Mouse (Mus musculus) kidney, postnatal 10 days (tissue): ENCODE measurements around the gene Golgb1.
A peak's percentile ranks its signal among the peaks of the same experiment; 100 is the strongest.

Experiments used
- DNase-seq: peaks from one replicate; pipeline ENCODE4 v3.0.0; 2021; ENCODE audit warnings: mixed read lengths

Gene Golgb1

GRCm38 (mm10) chr16:36921067-36921613 is 46.2 kb downstream of the Golgb1 start:
- no peak for DNase-seq

GRCm38 (mm10) chr16:36921980-36922379 is 47.0 kb downstream of the Golgb1 start:
- DNase-seq = no peak

GRCm38 (mm10) chr16:36924312-36924711 is 49.4 kb downstream of the Golgb1 start:
- DNase-seq = no peak

GRCm38 (mm10) chr16:36925351-36925750 is 50.4 kb downstream of the Golgb1 start:
- DNase-seq = no peak

GRCm38 (mm10) chr16:36925797-36926196 is 50.9 kb downstream of the Golgb1 start:
- DNase-seq = no peak

GRCm38 (mm10) chr16:36926514-36927447 is 51.8 kb downstream of the Golgb1 start:
- no peak for DNase-seq

- no peak for DNase-seq
Measured at GRCm38 (mm10) chr16:36927495-36928105, 52.7 kb downstream of the Golgb1 start.

GRCm38 (mm10) chr16:36928106-36928500 is 53.2 kb downstream of the Golgb1 start:
- no peak for DNase-seq

GRCm38 (mm10) chr16:36929216-36929615 is 54.3 kb downstream of the Golgb1 start:
- no peak for DNase-seq

- DNase-seq = no peak
Measured at GRCm38 (mm10) chr16:36930231-36931136, 55.5 kb downstream of the Golgb1 start.

GRCm38 (mm10) chr16:36931381-36931780 is 56.4 kb downstream of the Golgb1 start:
- no peak for DNase-seq

GRCm38 (mm10) chr16:36931976-36932375 is 57.0 kb downstream of the Golgb1 start:
- DNase-seq = no peak

GRCm38 (mm10) chr16:36932546-36932945 is 57.6 kb downstream of the Golgb1 start:
- no peak for DNase-seq

- no peak for DNase-seq
Measured at GRCm38 (mm10) chr16:36934131-36934840, 59.3 kb downstream of the Golgb1 start.

- DNase-seq = peak; percentile 35
Measured at GRCm38 (mm10) chr16:36934841-36935620, 60.1 kb downstream of the Golgb1 start, which contains the start of gene Hcls1. TSS of gene Hcls1 (plus strand) at chr16:36934983.

GRCm38 (mm10) chr16:36935814-36936213 is 60.9 kb downstream of the Golgb1 start:
- DNase-seq = no peak

GRCm38 (mm10) chr16:36941137-36941727 is 66.3 kb downstream of the Golgb1 start:
- DNase-seq = peak; percentile 18

GRCm38 (mm10) chr16:36941895-36942294 is 67.0 kb downstream of the Golgb1 start:
- DNase-seq = no peak

- no peak for DNase-seq
Measured at GRCm38 (mm10) chr16:36943591-36943990, 68.7 kb downstream of the Golgb1 start.

- peak; percentile 16 for DNase-seq
Measured at GRCm38 (mm10) chr16:36944895-36945424, 70.0 kb downstream of the Golgb1 start.
